Comparison of ENCODE assay signal across 22 mouse cellular contexts in the genomic region with DNA sequence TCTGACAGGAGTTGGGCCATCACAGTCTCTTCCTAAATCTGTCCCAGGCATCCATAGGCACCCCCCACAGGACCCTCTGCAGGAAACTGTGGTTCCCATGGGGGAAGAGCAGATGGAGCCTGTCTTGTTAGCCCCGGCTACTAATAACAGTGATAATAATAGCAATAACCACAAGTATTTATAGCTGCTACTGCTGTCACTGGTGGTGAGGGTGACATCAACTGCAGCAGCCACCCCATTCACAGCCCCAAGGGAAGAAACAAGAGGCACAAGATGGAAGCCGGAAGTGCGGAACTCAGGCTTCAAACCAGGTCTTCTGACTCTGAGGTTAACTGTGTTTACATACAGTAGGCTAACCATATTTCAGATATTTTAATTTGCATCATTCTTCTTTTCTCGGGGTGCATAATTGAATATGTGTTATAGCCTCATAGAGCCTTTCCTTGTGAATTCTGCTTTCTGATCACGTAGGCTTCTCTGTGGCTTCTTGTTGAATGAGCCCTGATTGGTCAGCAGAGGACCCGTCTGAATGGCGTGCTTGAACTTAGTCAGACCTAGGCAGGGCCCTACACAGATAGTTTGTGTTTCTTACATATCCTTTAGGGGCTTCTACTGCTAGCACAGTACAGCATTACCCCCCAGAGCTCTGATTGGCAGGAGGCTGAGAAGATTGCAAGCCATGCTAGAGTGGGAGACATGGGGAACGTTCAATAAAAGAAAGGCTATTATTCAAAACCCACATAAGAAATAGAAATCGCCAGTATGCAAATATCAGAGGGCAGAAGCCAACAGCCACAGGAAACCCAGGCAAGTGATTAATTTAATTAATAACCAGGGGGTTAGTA.
A peak's percentile ranks its signal among the peaks of the same experiment; 100 is the strongest.
DNase-seq lines count a peak whose midpoint lies in the region; ATAC-seq and TF ChIP-seq lines count a peak whose summit lies in the region.
"Had no signal": no experiment of that assay in that cellular context is flagged by ENCODE, and none has a peak within 500 bp of the region (broad histone marks: within the 10 kb centered on the region; RNA-seq: fewer than 3 reads in every experiment).

No protein-coding gene starts in this region.

- DNase-seq in heart, adult 11 months = peak; percentile 94
- DNase-seq in heart, postnatal 4 days = no peak
- DNase-seq in lung, embryonic 14.5 days = peak; percentile 32
- DNase-seq in lung, postnatal 36 days = no peak
- DNase-seq in spleen, postnatal 36 days (ENCODE audit: low spot score in 2 of 2) = peak; percentile 48
- no peak for DNase-seq in spleen, adult 18-20 months
- DNase-seq in thymus, adult 18-20 months = no peak
- DNase-seq: adrenal gland, postnatal 25 days; cerebellum, adult 18-20 months; cerebellum, postnatal 36 days; heart, postnatal 10 days; kidney, postnatal 36 days; right cerebral cortex, adult 18-20 months; thymus, postnatal 14 days had no signal

- H3K4me2 ChIP-seq in lung, embryonic 14.5 days = no peak overlapping the region
- H3K4me2 ChIP-seq in forebrain, embryonic 13.5 days = no peak overlapping the region
- H3K4me2 ChIP-seq: forebrain, embryonic 15.5 days; hindbrain, embryonic 13.5 days; midbrain, embryonic 12.5 days had no signal

- H3K36me3 ChIP-seq in lung, embryonic 14.5 days (ENCODE audit: insufficient read depth) = no peaks in the 10 kb centered on the region
- H3K36me3 ChIP-seq in forebrain, embryonic 13.5 days (ENCODE audit: poor library complexity, severe bottlenecking) = no peaks in the 10 kb centered on the region
- H3K36me3 ChIP-seq: forebrain, embryonic 15.5 days; hindbrain, embryonic 13.5 days; midbrain, embryonic 12.5 days had no signal

- H3K27me3 ChIP-seq in lung, embryonic 14.5 days (ENCODE audit: insufficient read depth, low read length) = no peaks in the 10 kb centered on the region
- no peaks in the 10 kb centered on the region for H3K27me3 ChIP-seq in forebrain, embryonic 13.5 days
- H3K27me3 ChIP-seq: forebrain, embryonic 15.5 days; Patski had no signal

- 63% methylated on average over 9 of the region's 9 CpGs for WGBS in lung, embryonic 14.5 days
- WGBS in forebrain, embryonic 13.5 days = 81% methylated on average over 9 of the region's 9 CpGs

- H3K4me3 ChIP-seq in lung, embryonic 14.5 days (ENCODE audit: low read depth, low read length) = no peak overlapping the region
- no peak overlapping the region for H3K4me3 ChIP-seq in forebrain, embryonic 13.5 days
- H3K4me3 ChIP-seq: erythroblast, embryonic 14.5 days; forebrain, embryonic 15.5 days; hindbrain, embryonic 13.5 days; midbrain, embryonic 12.5 days had no signal

- H3K4me1 ChIP-seq in lung, embryonic 14.5 days (ENCODE audit: insufficient read depth) = 0 out of 2 replicates have a peak, but pooled peaks cover 6% of the 10 kb centered on the region
- peaks cover 25% of the 10 kb centered on the region for H3K4me1 ChIP-seq in forebrain, embryonic 13.5 days

- peak; percentile 35; the same call in 1 of the 2 replicates for ATAC-seq in lung, embryonic 14.5 days (ENCODE audit: insufficient read depth)
- ATAC-seq in forebrain, embryonic 13.5 days = no peak
- ATAC-seq: forebrain, embryonic 15.5 days; intestine, embryonic 16.5 days; Patski had no signal

- peaks cover 7% of the 10 kb centered on the region; the same call in 1 of the 2 replicates for H3K9me3 ChIP-seq in lung, embryonic 14.5 days (ENCODE audit: low read depth, low read length)
- H3K9me3 ChIP-seq in forebrain, embryonic 13.5 days (replicated peaks) = peaks cover 9% of the 10 kb centered on the region; the same call in 1 of the 2 replicates
- H3K9me3 ChIP-seq: forebrain, embryonic 15.5 days had no signal

- no peak overlapping the region for H3K9ac ChIP-seq in lung, embryonic 14.5 days
- no peak overlapping the region for H3K9ac ChIP-seq in forebrain, embryonic 13.5 days
- H3K9ac ChIP-seq: forebrain, embryonic 15.5 days; hindbrain, embryonic 13.5 days; midbrain, embryonic 12.5 days had no signal

- no peak overlapping the region for H3K27ac ChIP-seq in lung, embryonic 14.5 days (ENCODE audit: low read depth)
- H3K27ac ChIP-seq in forebrain, embryonic 13.5 days = no peak overlapping the region
- H3K27ac ChIP-seq: forebrain, embryonic 15.5 days; hindbrain, embryonic 13.5 days; midbrain, embryonic 12.5 days; stomach, postnatal 0 days had no signal

- TF ChIP-seq CTCF in lung, embryonic 14.5 days (IDR thresholded peaks at IDR 0.05; ENCODE audit: low read depth) = no peak

Comparison
In these comparisons a context has a peak if more than half of its experiments do, and no peak if none do; other contexts are left out.
1. DNase-seq: peak in heart, adult 11 months (single experiment), lung, embryonic 14.5 days (single experiment) and spleen, postnatal 36 days (2 of 2); none in heart, postnatal 4 days (single experiment), lung, postnatal 36 days (single experiment), spleen, adult 18-20 months (0 of 2) and thymus, adult 18-20 months (0 of 2).